Mouse (Mus musculus) embryonic fibroblast, embryonic 13.5 days (primary cell): ENCODE data around the gene Tmem212.

Experiments used
- CTCF ChIP-seq: IDR thresholded peaks from 2 replicates; pipeline ENCODE4 v1.5.1; 2011; ENCODE audit warnings: mild to moderate bottlenecking, control low read depth, low read length, moderate library complexity, borderline replicate concordance; ENCODE audit not compliant: insufficient read depth
- POLR2A ChIP-seq: IDR thresholded peaks from 2 replicates; pipeline ENCODE4 v1.6.1; 2011; ENCODE audit warnings: low read depth, mild to moderate bottlenecking, control low read depth, low read length, moderate library complexity

DNA sequence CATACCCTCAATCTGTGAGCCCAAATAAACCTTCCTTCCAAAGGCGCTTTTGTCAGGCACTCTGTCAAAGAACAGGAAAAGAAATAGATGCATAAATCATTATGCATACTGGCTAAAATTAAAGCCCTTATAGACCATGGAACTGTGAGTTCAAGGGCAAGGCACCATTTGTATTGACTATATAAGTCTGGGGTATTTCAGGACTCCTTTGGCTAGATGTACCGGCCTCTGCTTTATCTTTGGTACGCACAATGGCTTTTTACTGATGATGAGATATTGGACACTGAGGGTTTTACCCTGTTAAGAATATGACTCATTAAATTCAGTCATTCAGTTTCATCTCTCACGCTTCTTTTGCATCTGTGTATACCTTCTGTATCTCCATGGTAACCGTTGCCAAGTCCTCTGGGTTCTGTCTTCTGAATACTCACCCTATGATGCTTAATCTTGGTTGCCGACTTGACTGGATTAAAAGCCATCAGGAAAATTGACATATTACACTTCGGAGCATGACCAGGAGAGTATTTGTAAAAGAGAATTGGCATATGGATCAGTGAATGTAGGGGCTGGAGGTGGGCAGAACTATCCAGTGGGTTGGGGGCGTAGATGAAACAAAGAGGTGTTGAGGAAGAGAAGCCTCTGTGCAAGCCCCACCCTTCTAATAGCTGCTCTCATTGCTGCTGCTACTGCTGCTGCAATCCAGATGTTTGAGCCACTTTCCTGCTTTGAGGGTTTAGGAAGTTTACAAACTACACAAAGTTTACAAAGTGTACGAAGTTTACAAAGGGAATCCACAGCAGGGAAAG lies 22.7 kb downstream of the Tmem212 start:
- TF ChIP-seq POLR2A (no peak), CTCF (no peak)
